Mouse (Mus musculus) hindlimb bud, embryonic 11.5 days (tissue): ENCODE data around the gene Izumo4.

Source experiments
- DNase-seq: peaks from one replicate; pipeline ENCODE4 v3.0.0-alpha.2; 2012; ENCODE audit warnings: low read depth, low spot score; ENCODE audit errors: extremely low spot score

The Izumo4 gene

DNA sequence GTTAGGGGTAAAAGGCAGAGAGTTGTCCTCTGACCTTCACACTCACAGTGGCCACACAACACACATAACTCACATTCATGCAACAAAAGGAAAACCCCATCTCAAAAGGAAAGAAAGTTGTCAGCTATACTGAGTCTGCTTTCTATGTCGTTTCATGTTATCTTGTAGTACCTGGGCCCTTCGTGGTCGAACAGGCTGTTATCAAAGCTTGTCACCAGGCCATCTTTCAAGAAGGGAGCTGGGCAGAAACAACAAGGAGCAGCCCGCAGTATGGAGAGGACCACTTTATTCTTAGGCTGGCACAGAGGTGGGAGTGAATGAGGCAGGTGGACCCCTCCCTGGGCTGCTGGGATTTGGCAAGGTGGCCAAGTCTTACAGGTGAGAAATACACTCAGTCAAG is 17.0 kb upstream of the Izumo4 start:
- DNase-seq, result no peak

GRCm38 (mm10) chr10:80686617-80687016 is 15.4 kb upstream of the Izumo4 start:
- no peak for DNase-seq

DNA sequence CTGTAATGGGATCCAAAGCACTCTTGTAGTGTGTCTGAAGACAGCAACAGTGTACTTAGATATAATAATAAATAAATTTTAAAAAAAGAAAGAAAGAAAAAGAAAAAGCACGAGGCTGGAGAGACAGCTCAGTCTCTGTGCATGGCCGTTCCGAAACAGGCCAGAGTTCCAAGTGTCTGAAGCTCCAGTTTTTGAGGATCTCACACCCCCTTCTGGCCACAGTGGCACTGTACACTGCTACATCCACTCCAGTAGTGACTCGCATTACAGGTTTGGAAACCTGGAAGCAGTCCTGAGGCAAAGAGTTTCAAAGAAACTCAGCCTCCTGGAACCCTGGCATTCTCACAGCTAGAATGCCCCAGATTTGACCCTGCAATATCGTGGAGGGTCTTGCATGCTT is 14.1 kb upstream of the Izumo4 start:
- no peak for DNase-seq

DNA sequence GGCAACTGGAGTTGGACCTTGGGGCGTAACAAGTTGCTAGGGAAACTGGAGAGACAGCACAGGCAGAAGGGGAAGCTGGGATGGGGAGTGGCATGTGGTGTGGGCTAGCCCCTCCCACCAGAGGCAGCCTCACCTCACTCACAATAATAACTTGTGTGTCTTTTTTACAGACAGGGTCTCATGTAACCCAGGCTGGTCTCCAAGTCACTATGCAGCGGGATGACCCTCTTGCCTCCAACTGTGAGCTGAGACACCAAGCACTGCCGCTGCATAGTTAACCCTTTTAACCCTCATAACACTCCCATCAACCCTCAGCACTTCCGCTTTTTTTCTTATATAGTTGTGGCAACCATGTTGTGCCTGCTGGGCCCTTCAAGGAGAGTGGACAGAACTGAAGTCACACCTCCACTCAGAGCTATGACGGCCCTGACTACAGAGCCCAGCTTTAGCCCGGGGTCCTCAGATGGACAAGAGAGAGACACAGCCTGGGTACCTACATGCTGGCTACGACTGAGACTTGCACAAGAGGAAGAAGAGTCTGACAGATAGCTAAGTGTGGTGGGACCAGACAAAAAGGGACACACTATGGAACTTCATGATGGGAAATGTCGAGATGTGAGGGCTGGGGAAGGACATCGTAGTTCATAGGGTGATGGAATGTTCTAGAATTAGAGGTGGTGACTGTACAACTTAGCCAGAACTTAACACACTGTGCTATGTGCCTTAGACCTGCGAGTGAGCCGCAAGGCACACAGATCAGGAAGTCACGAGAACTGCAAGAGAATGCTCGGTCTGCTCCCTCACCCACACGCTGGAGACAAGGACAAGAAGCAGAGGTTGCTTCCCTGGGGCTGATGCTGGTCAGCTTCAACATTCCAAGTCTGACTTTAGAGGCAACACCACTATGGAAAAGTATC is 9.5 kb upstream of the Izumo4 start:
- no peak for DNase-seq

DNA sequence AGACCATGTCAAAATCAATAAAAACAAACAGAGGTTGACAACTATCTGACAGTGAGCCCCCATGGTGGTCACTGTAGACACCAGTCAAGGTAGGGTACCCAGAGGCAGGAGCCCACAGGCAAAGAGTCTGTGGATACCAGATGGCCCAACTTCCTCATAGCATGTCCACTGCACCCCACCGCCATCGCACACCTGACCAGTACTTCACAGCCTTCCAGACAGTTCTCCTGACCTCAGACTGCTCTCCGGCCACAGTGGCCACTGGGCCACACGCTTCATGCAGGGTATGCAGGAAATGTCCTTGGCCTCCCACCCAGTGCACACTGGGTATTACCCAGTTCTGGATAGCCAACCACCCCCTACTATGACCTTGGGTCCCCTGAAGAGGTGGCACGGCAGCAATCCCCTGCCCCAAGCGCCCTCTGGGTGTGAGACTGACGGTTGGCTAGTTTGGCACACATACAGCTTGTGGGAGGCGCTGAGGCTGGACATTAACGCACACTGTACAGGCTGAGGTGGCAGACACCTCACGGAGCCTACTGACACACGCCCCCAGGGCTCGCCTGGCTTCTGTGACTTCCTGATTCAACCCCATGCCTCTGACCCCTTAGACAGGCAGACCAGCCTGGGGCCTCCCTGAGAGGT is 8.5 kb upstream of the Izumo4 start:
- no peak for DNase-seq

DNA sequence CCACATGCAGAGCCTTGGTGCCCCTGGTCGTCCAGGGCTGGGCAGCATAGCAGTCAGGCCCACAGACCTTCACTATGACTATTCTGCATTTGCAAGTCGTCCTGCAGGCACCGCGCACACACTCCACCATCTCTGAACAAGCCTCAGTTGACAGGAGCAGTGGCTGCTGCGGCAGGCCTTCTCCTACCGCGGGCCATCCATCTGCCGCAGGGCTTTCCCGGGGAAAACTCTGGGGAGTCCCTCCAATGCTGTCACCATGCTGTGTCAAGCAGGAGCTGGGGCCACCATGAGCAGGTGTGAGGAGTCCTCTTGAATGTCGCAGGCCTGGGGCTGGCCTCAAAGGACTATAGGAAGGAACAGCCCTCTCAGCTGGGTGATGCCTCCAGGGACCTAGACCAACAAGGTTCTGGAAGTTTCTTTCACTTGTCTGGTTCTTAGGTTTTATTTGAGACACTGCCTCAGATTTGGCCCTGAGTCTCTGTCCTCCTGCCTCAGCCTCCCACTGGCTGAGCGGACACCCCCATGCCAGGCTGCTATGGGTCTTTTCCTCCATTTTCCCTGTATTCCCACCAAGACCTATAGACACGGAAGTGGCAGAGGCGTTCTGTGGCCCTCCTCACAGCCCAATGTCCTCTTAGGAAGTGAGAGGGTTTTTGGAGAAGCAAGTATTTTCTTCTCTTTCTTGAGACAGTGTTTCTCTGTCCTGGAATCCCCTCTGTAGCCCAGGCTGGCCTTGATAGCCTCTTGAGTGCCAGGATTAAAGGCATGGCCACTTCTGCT is 7.6 kb upstream of the Izumo4 start:
- no peak for DNase-seq

DNA sequence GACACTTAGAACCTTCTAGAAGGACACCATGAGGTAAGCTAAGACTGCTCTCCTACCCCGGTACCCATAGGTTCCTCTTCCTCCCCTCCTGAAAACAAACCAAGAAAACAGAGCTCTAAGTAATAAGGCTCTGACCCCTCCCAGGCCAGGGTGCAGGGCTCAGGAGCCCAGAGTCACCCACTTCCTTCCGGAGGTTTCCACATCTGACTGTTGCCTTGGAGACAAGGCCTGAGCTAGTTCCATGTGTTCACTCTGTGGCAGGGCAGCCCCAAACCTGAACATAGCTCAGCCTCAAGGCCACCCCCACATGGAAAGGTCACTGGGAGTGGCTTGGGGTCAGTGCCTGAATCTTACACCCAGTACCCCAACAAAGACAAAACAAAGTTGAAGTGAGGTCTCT is 6.8 kb upstream of the Izumo4 start:
- DNase-seq, result no peak

DNA sequence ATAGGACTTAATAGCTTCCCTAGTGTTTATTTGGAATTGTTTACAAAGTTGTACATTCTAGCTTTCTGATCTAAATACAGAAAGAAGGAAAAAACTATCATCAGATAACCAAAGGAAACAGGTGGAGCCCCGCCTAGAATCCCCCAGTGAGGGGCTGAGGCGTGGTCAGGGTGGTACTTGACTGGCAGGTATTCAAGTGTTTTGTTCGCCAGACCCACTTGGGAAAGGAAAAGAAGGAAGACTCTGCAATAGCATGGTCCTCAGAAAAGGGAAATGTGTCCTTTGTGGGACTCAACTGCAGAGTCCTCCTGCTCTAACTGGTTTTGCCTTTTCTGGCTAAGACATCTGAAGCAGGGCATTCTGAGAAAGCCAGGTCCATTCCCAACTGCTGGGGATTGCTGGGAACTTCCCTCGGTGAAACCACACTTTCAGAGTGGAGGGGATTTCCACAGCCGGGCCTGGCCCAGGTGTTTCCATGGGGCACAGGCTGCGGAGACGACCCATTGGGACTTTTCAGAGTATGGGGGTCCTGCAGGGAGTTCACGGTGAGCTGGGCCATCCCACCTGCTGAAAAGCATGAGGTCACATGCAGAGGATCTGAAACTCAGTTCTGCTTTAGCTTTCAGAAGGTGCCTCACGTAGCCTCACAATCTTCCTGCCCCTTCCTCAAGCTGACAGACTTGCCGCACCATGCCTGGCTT is 6.0 kb upstream of the Izumo4 start:
- no peak for DNase-seq

DNA sequence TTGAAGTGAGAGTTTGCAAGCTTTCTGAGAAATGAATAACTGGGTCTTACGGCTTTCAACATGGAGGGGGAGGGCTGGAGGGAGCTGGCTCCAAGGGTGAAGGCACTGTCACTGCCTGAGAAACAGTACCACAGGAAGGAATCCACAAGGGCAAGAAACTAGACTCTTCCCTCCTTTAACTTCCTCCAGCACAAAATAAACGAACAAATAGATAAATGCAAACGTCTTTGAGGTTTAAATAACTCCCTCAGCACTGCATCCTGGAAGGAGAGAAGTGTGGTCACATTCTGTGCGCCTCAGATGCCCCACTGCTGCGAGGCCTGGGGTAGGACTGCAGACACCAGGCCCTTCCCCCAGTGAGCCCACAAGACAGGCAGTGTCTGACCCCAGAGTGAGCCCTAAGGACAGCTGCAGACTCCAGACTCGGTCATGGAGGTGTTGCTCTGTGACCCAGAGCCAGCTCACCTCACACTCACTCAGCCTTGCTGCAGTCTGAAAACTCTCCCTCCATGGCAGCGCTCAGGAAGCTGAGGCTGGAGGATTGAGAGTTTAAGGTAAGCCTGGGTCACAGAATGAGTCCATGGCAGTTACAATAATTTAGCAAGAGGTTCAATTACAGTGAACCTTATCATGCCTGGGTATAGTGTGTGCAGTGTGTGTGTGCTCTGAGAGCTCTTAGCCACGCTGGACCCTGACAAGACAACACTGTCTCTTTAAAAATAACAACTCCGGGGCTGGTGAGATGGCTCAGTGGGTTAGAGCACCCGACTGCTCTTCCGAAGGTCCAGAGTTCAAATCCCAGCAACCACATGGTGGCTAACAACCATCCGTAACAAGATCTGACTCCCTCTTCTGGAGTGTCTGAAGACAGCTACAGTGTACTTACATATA is 5.2 kb upstream of the Izumo4 start:
- DNase-seq, result no peak

- no peak for DNase-seq
Measured at GRCm38 (mm10) chr10:80697393-80697787, 4.6 kb upstream of the Izumo4 start.

- no peak for DNase-seq
Measured at GRCm38 (mm10) chr10:80697812-80698211, 4.2 kb upstream of the Izumo4 start.

DNA sequence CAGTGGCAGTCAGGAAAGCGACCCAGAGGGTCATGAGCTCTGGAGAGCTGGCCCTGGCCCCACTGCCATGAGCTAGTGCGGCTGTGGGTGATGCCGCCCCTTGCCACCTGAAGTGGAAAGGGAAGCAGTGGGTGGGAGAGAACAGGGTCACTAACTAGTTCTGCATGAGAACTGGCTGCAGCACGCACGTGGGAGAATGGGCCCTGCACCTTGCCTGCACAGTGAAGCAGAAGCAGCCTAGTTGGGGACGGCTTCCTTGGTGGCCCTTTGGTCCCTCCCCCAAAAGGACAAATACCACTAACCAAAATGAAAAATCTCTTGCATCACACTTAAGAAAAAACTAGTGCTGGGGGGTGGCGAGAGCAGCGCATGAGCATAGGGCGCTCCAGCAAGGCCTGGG is 3.4 kb upstream of the Izumo4 start:
- no peak for DNase-seq

- no peak for DNase-seq
Measured at GRCm38 (mm10) chr10:80700038-80700504, 1.9 kb upstream of the Izumo4 start.

- no peak for DNase-seq
Measured at GRCm38 (mm10) chr10:80700732-80701131, 1.3 kb upstream of the Izumo4 start.

- DNase-seq, result peak; percentile 44
Measured at GRCm38 (mm10) chr10:80702536-80703390, 779 bp downstream of the Izumo4 start.

- no peak for DNase-seq
Measured at GRCm38 (mm10) chr10:80703643-80704042, 1.7 kb downstream of the Izumo4 start.

- DNase-seq, result no peak
Measured at GRCm38 (mm10) chr10:80704418-80704817, 2.4 kb downstream of the Izumo4 start.

DNA sequence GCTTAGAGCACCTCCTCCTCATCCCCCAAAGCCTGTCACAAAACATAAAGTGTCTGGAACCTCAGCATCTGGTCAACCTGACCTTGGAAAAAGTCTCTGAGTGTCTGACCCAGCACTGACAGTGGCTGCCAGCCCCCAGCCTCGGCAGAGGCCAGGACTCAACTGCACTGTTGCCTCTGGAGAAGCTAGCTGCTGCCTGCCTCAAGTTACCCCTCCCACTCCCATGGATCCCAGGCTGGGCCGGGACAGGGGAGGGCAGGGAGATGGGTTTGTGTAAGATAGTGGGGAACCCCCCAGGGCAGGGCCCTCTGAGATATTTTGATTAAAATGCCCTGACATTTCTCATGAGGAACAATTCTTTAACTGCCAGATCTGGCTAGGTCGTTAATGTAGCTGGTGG is 3.0 kb downstream of the Izumo4 start:
- no peak for DNase-seq

DNA sequence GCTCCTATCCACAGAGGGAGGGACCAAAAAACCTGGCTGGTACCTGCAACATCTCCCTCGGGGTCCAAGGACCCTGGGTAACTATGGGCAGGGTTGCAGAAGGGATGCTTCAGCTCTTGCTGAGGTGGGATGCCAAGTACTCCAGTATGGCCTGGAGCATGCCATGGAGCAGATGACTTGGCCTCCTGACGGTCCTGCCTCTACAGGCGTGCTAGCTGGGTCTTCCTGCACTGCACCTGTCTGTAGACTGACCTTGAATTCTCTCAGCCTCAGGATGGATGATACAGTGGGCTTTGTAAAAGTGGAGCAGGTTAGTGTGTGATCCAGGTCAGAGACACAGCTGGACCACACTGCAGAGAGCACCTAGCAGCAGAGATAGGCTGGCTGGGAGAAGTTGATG is 3.5 kb downstream of the Izumo4 start:
- DNase-seq, result no peak
